Mouse (Mus musculus): ENCODE data around the gene Rora.

Gene Rora

GRCm38 (mm10) chr9:69006666-69007065, 353.1 kb downstream of the Rora start:
- in situ Hi-C loops (cut with MboI, MseI): no loop called here

GRCm38 (mm10) chr9:69008706-69009105, 355.1 kb downstream of the Rora start:
- in situ Hi-C loops (cut with MboI, MseI): no loop called here

- in situ Hi-C loops (cut with MboI, MseI): loop anchor here (10.0 kb wide), 1 partner anchor 1324 kb away; no protein-coding TSS in a partner anchor
These were observed 357.3 kb downstream of the Rora start for GRCm38 (mm10) chr9:69010886-69011285.

- in situ Hi-C loops (cut with MboI, MseI): loop anchor here (10.0 kb wide), 1 partner anchor 1322 kb away; no protein-coding TSS in a partner anchor
These were observed 359.7 kb downstream of the Rora start for GRCm38 (mm10) chr9:69013186-69013715.

- in situ Hi-C loops (cut with MboI, MseI): loop anchor here (10.0 kb wide), 1 partner anchor 1321 kb away; no protein-coding TSS in a partner anchor
These were observed 360.6 kb downstream of the Rora start for GRCm38 (mm10) chr9:69014203-69014602.

GRCm38 (mm10) chr9:69020381-69020780, 366.8 kb downstream of the Rora start:
- in situ Hi-C loops (cut with MboI, MseI): loop anchor here (10.0 kb wide), 1 partner anchor 434 kb away; the partner anchor contains the start of gene Anxa2

GRCm38 (mm10) chr9:69021482-69021881, 367.9 kb downstream of the Rora start:
- in situ Hi-C loops (cut with MboI, MseI): loop anchor here (10.0 kb wide), 1 partner anchor 433 kb away; the partner anchor contains the start of gene Anxa2

GRCm38 (mm10) chr9:69023314-69023713, 369.7 kb downstream of the Rora start:
- in situ Hi-C loops (cut with MboI, MseI): loop anchor here (10.0 kb wide), 1 partner anchor 431 kb away; the partner anchor contains the start of gene Anxa2

GRCm38 (mm10) chr9:69028177-69028576, 374.6 kb downstream of the Rora start:
- in situ Hi-C loops (cut with MboI, MseI): loop anchor here (10.0 kb wide), 1 partner anchor 427 kb away; the partner anchor contains the start of gene Anxa2

GRCm38 (mm10) chr9:69034301-69034871, 380.8 kb downstream of the Rora start:
- in situ Hi-C loops (cut with MboI, MseI): no loop called here

- in situ Hi-C loops (cut with MboI, MseI): no loop called here
These were observed 381.9 kb downstream of the Rora start for GRCm38 (mm10) chr9:69035456-69035855.

GRCm38 (mm10) chr9:69036296-69036695, 382.7 kb downstream of the Rora start:
- in situ Hi-C loops (cut with MboI, MseI): no loop called here

GRCm38 (mm10) chr9:69043920-69044613, 390.5 kb downstream of the Rora start:
- in situ Hi-C loops (cut with MboI, MseI): no loop called here

- in situ Hi-C loops (cut with MboI, MseI): no loop called here
These were observed 391.1 kb downstream of the Rora start for GRCm38 (mm10) chr9:69044614-69045133.

- in situ Hi-C loops (cut with MboI, MseI): no loop called here
These were observed 392.3 kb downstream of the Rora start for GRCm38 (mm10) chr9:69045908-69046307.

GRCm38 (mm10) chr9:69050856-69051255, 397.3 kb downstream of the Rora start:
- in situ Hi-C loops (cut with MboI, MseI): no loop called here

- in situ Hi-C loops (cut with MboI, MseI): no loop called here
These were observed 398.3 kb downstream of the Rora start for GRCm38 (mm10) chr9:69051890-69052289.

GRCm38 (mm10) chr9:69055302-69055701, 401.7 kb downstream of the Rora start:
- in situ Hi-C loops (cut with MboI, MseI): no loop called here

- in situ Hi-C loops (cut with MboI, MseI): no loop called here
These were observed 417.7 kb downstream of the Rora start for GRCm38 (mm10) chr9:69071203-69071867.

- in situ Hi-C loops (cut with MboI, MseI): no loop called here
These were observed 419.7 kb downstream of the Rora start for GRCm38 (mm10) chr9:69073271-69073670.

- in situ Hi-C loops (cut with MboI, MseI): no loop called here
These were observed 430.6 kb downstream of the Rora start for GRCm38 (mm10) chr9:69084086-69084719.
